Mouse (Mus musculus) ES-E14 (cell line): ENCODE measurements around the gene Dclk1.

Experiments
- HCFC1 ChIP-seq: IDR thresholded peaks from 2 replicates; pipeline ENCODE4 v1.6.1; 2012; ENCODE audit warnings: low read length, inconsistent platforms, borderline replicate concordance; ENCODE audit not compliant: insufficient read depth
- ZC3H11A ChIP-seq: IDR thresholded peaks from 2 replicates; pipeline ENCODE4 v1.6.1; 2012; ENCODE audit warnings: low read depth, mild to moderate bottlenecking, inconsistent platforms, low read length, borderline replicate concordance

DNA sequence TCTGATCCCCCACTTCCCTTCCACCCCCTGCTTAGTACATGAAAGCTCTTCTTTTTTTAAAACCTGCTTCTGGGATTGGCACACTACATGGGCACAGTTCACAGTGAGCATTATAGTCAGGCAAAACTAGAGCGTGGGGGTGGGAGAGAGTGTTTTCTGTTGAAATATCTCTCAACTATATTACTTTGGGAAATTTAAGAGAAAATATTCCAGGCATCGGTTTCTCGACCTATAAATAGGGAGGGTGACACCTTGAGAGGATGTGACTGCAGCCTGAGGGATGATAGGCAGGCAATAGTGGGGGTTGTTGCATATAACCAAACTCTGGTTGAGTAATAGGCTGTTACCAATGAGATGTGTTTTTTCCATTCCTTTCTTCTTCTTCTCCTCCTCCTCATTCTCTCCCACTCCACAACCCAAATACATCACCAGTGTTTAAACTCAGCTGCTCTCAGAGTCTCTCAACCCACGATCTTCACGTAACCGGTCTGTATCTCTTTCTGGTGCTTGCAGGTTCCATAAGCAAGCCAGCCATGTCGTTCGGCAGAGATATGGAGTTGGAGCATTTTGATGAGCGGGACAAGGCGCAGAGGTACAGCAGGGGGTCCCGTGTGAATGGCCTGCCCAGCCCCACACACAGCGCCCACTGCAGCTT lies 4.6 kb downstream of the Dclk1 start:
- no peak for TF ChIP-seq ZC3H11A
- TF ChIP-seq HCFC1 = no peak
